Mouse (Mus musculus): Measurements from ENCODE around the gene Ppp1r32. TPM values are rescaled to one million over a fixed set of nuclear protein-coding genes. Genes with fewer than 3 reads are reported as not detected.

Gene Ppp1r32
- total RNA-seq, 2 experiments from 2014 or later, result 0.29 to 0.37 TPM

DNA sequence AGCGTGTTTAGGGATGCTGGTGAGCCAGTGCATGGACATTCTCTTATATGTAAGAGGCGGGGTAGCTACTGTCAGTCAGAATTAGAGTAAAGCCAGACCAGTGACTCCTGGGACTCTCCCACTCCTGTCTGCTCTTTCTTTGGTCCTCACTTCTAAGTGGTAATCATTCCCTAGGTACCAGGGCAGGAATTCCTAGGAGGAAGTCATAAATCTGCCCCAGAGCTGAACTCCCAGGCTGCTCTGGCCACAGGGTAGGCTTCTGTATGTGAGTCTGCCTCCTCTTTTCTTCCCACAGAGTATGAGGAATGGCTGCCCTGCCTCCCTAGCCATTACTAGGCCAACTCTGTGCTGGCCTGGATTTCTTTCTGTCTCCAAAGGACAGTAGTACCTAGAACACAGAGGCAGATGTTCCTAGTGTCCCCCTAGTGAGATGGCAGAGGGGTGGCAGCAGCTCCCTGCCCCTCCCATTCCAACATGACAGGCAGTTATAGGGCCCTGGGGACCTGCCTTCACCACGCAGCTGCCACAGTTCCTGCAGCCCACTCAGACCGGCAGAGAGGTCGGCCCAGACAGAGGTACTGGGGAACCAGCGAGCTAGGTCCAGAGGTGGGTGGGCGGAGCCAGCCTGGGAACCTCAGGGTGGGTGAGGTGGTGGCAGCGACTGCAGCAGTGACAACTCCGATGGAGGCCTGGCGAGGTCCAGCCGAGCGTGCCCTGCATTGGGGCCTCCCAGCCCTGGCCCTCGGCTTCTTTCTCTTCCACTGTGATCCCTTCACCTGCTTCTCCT, 57.1 kb downstream of the Ppp1r32 start:
- ATAC-seq (ENCODE audit: poor library complexity, severe bottlenecking), result no peak

DNA sequence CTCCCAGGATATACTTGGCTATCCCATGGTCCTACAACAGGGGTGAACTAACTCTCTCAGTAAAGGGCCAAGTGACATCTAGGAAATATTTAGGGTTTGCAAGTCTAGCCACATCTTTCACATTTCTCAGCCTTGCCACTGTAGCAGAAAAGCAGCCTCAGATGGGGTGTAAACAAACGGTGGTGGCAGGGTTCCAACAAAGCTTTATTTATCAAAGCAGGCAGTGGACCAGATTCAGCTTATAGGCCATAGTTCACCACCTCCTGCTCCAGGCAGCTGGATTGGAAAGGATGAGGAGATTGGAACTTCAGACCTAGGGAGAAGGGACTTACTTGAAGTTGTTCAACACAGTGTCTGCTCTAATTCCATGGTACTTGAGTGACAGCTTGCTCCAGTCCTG, 58.0 kb downstream of the Ppp1r32 start:
- no peak for ATAC-seq (ENCODE audit: poor library complexity, severe bottlenecking)

Other genes starting within 250 kb of the Ppp1r32 start
- 0.22 and 0.27 TPM in 2 replicates for gene Myrf, start 242.2 kb downstream of the Ppp1r32 start, total RNA-seq (2015)
- gene Myrf, start 242.2 kb downstream of the Ppp1r32 start, total RNA-seq (2017), result 0.04 TPM in 1 of 2 replicates, not detected in the other
- not detected in 2 replicates for gene Dagla, start 178.1 kb downstream of the Ppp1r32 start, total RNA-seq (2015)
- gene Dagla, start 178.1 kb downstream of the Ppp1r32 start, total RNA-seq (2017), result not detected in 2 replicates
- gene Syt7, start 93.8 kb downstream of the Ppp1r32 start, total RNA-seq (2015), result not detected in 2 replicates
- not detected in 2 replicates for gene Syt7, start 93.8 kb downstream of the Ppp1r32 start, total RNA-seq (2017)
- gene Lrrc10b, start 25.5 kb downstream of the Ppp1r32 start, total RNA-seq (2015), result not detected in 2 replicates
- not detected in 2 replicates for gene Lrrc10b, start 25.5 kb downstream of the Ppp1r32 start, total RNA-seq (2017)
- gene Cpsf7, start 42.3 kb upstream of the Ppp1r32 start, total RNA-seq (2015), result 56.3 and 57.1 TPM in 2 replicates
- gene Cpsf7, start 42.3 kb upstream of the Ppp1r32 start, total RNA-seq (2017), result 35.9 and 42.2 TPM in 2 replicates
- gene Sdhaf2, start 43.2 kb upstream of the Ppp1r32 start, total RNA-seq (2015), result 46.9 and 51.5 TPM in 2 replicates
- 54.6 and 55.9 TPM in 2 replicates for gene Sdhaf2, start 43.2 kb upstream of the Ppp1r32 start, total RNA-seq (2017)
- gene Tmem216, start 73.3 kb upstream of the Ppp1r32 start, total RNA-seq (2015), result 19.1 and 27.3 TPM in 2 replicates
- gene Tmem216, start 73.3 kb upstream of the Ppp1r32 start, total RNA-seq (2017), result 16.5 and 18.7 TPM in 2 replicates
- gene Cyb561a3, start 94.2 kb upstream of the Ppp1r32 start, total RNA-seq (2015), result 37.2 and 38.8 TPM in 2 replicates
- gene Cyb561a3, start 94.2 kb upstream of the Ppp1r32 start, total RNA-seq (2017), result 36.1 and 38.3 TPM in 2 replicates
- 14.1 and 16.7 TPM in 2 replicates for gene Tmem138, start 94.4 kb upstream of the Ppp1r32 start, total RNA-seq (2015)
- gene Tmem138, start 94.4 kb upstream of the Ppp1r32 start, total RNA-seq (2017), result 2.1 and 4.0 TPM in 2 replicates
- 45.1 and 49.1 TPM in 2 replicates for gene Ddb1, start 122.4 kb upstream of the Ppp1r32 start, total RNA-seq (2015)
- 156 and 175 TPM in 2 replicates for gene Ddb1, start 122.4 kb upstream of the Ppp1r32 start, total RNA-seq (2017)
- 4.8 and 5.6 TPM in 2 replicates for gene Tkfc, start 122.7 kb upstream of the Ppp1r32 start, total RNA-seq (2015)
- gene Tkfc, start 122.7 kb upstream of the Ppp1r32 start, total RNA-seq (2017), result 2.2 and 3.7 TPM in 2 replicates
- gene Vwce, start 151.3 kb upstream of the Ppp1r32 start, total RNA-seq (2015), result 0.23 TPM in 1 of 2 replicates, not detected in the other
- gene Vwce, start 151.3 kb upstream of the Ppp1r32 start, total RNA-seq (2017), result not detected in 2 replicates
- not detected in 2 replicates for gene Pga5, start 195.1 kb upstream of the Ppp1r32 start, total RNA-seq (2015)
- 0.20 TPM in 1 of 2 replicates, not detected in the other for gene Pga5, start 195.1 kb upstream of the Ppp1r32 start, total RNA-seq (2017)
- gene Vps37c, start 205.8 kb upstream of the Ppp1r32 start, total RNA-seq (2015), result 21.9 and 22.5 TPM in 2 replicates
- gene Vps37c, start 205.8 kb upstream of the Ppp1r32 start, total RNA-seq (2017), result 15.2 and 17.8 TPM in 2 replicates